Mouse (Mus musculus) liver, embryonic 14.5 days (tissue): ENCODE data around the gene Gab2. TPM values are rescaled to one million over a fixed set of nuclear protein-coding genes. Genes with fewer than 3 reads are reported as not detected.

Experiments
- ATAC-seq: fragments of 200-750 bp; cut with Nextera tagmentation; 2 replicates; pipeline ENCODE4 v1.8.0; 2017; ENCODE audit warnings: moderate number of reproducible peaks, mild to moderate bottlenecking, moderate library complexity; ENCODE audit not compliant: insufficient read depth
- DNase-seq, 3 experiments: peaks; one replicate each; pipeline ENCODE4 v3.0.0-alpha.2; 2012 to 2013; ENCODE audit warnings: low read depth in 3 of 3, low spot score in 3 of 3
- H3K27ac ChIP-seq: fragments of 300-500 bp; sonication (generic); 2 replicates; pipeline ENCODE4 v1.5.1; 2014; ENCODE audit warnings: moderate library complexity, mild to moderate bottlenecking, control low read depth, inconsistent platforms
- H3K27me3 ChIP-seq: fragments of 300-500 bp; sonication (generic); 2 replicates; pipeline ENCODE4 v1.6.1; 2014; ENCODE audit warnings: mild to moderate bottlenecking, low read length, moderate library complexity; ENCODE audit not compliant: control insufficient read depth, insufficient read depth
- H3K36me3 ChIP-seq: fragments of 300-500 bp; sonication (generic); replicated peaks from 2 replicates; pipeline ENCODE4 v1.6.1; 2014; ENCODE audit warnings: low read depth; ENCODE audit not compliant: control insufficient read depth, insufficient read depth
- H3K4me1 ChIP-seq, 2 experiments: fragments of 200-500 bp in 1 of 2; fragments of 300-500 bp in 1 of 2; sonication (generic) in 1 of 2; replicated peaks; 2 replicates each; pipeline ENCODE4 v1.6.1; 2012 to 2014; ENCODE audit warnings: antibody characterized with exemption in 1 of 2, inconsistent platforms in 1 of 2, low read length in 1 of 2; ENCODE audit not compliant: control insufficient read depth in 2 of 2, insufficient read depth in 2 of 2
- H3K4me2 ChIP-seq: fragments of 300-500 bp; sonication (generic); 2 replicates; pipeline ENCODE4 v1.6.1; 2014; ENCODE audit warnings: low read depth, mild to moderate bottlenecking, control low read depth, moderate library complexity
- H3K4me3 ChIP-seq, 2 experiments: fragments of 200-500 bp in 1 of 2; fragments of 300-500 bp in 1 of 2; sonication (generic) in 1 of 2; 2 replicates each; pipeline ENCODE4 v1.5.1; 2012 to 2014; ENCODE audit warnings: low read depth in 2 of 2, low read length in 2 of 2, mild to moderate bottlenecking in 2 of 2, control low read depth in 1 of 2, inconsistent platforms in 1 of 2, moderate library complexity in 1 of 2; ENCODE audit not compliant: insufficient read depth in 1 of 2
- H3K9ac ChIP-seq: fragments of 300-500 bp; sonication (generic); replicated peaks from 2 replicates; pipeline ENCODE4 v1.6.1; 2014; ENCODE audit warnings: mild to moderate bottlenecking, control low read depth, moderate library complexity
- H3K9me3 ChIP-seq: fragments of 300-500 bp; sonication (generic); 2 replicates; pipeline ENCODE4 v1.6.1; 2016; ENCODE audit warnings: low read length, mixed read lengths; ENCODE audit not compliant: control insufficient read depth
- CTCF ChIP-seq: IDR thresholded peaks from 2 replicates; pipeline ENCODE4 v1.5.1; 2016; ENCODE audit warnings: antibody characterized with exemption, low read depth, control low read depth
- EP300 ChIP-seq: IDR thresholded peaks from 2 replicates; pipeline ENCODE4 v1.6.1; 2016; ENCODE audit warnings: antibody characterized with exemption, low read depth
- WGBS: fragments of 180-500 bp; shearing (Covaris S2); extraction: QIAGEN DNeasy Blood & Tissue Kit; methylation state at CpG from one replicate; pipeline ENCODE4 v1.1.7; 2014; ENCODE audit not compliant: insufficient replicate concordance; 5-methylcytosine and 5-hydroxymethylcytosine counted together
- polyA plus RNA-seq, 2 experiments: library from polyadenylated mRNA; depleted of rRNA in 1 of 2; stranded (reverse) in 1 of 2; unstranded in 1 of 2; fragments of >200 nt; fragmentation: Nextera tagmentation in 1 of 2; extraction: Ambion mirVana in 1 of 2; gene quantifications; 2 replicates each; pipeline versions ENCODE4 v1.2.1 to v1.2.3; 2012 to 2014

The Gab2 gene
- polyA plus RNA-seq, 2 experiments, result 1.9 to 2.4 TPM

- TF ChIP-seq EP300 (no peak), CTCF (no peak)
- Histone ChIP-seq H3K27me3 (peaks cover 28% of the 10 kb centered on the region), H3K4me1 (no peaks in the 10 kb centered on the region), H3K9me3 (no peaks in the 10 kb centered on the region), H3K36me3 (no peaks in the 10 kb centered on the region), H3K9ac (no peak overlapping the region), H3K27ac (no peak overlapping the region), H3K4me2 (no peak overlapping the region), H3K4me3 (no peak overlapping the region)
- no peak for DNase-seq
- no peak for ATAC-seq
- WGBS, result 71% methylated on average over 8 of the region's 8 CpGs
Observed at GRCm38 (mm10) chr7:97324342-97324741, 243.0 kb downstream of the Gab2 start.

GRCm38 (mm10) chr7:97325156-97325985 is 244.0 kb downstream of the Gab2 start:
- ATAC-seq, result no peak
- Histone ChIP-seq H3K4me1 (no peaks in the 10 kb centered on the region), H3K9me3 (no peaks in the 10 kb centered on the region), H3K4me3 (no peak overlapping the region), H3K4me2 (no peak overlapping the region), H3K9ac (no peak overlapping the region), H3K36me3 (no peaks in the 10 kb centered on the region), H3K27me3 (peaks cover 28% of the 10 kb centered on the region), H3K27ac (no peak overlapping the region)
- no peak for DNase-seq
- WGBS, result 13% methylated on average over 89 of the region's 96 CpGs
- TF ChIP-seq EP300 (no peak), CTCF (no peak)

GRCm38 (mm10) chr7:97327376-97327775 is 246.0 kb downstream of the Gab2 start:
- ATAC-seq (no peak), DNase-seq (no peak)
- H3K27me3 ChIP-seq, result peaks cover 28% of the 10 kb centered on the region
- no peak overlapping the region for H3K4me2 ChIP-seq
- H3K27ac ChIP-seq, result no peak overlapping the region
- H3K36me3 ChIP-seq, result no peaks in the 10 kb centered on the region
- H3K9me3 ChIP-seq, result no peaks in the 10 kb centered on the region
- peaks cover 0 to 4% of the 10 kb centered on the region in 2 experiments; a peak in 3 of 4 replicates for H3K4me1 ChIP-seq
- TF ChIP-seq EP300 (no peak), CTCF (no peak)
- 67% methylated on average over 4 of the region's 4 CpGs for WGBS
- no peak overlapping the region for H3K4me3 ChIP-seq
- no peak overlapping the region for H3K9ac ChIP-seq

GRCm38 (mm10) chr7:97328891-97329588 is 247.7 kb downstream of the Gab2 start:
- TF ChIP-seq EP300 (no peak), CTCF (no peak)
- H3K4me2 ChIP-seq, result no peak overlapping the region
- no peak overlapping the region for H3K9ac ChIP-seq
- H3K4me1 ChIP-seq, result peaks cover 5 to 9% of the 10 kb centered on the region in 2 experiments
- no peaks in the 10 kb centered on the region for H3K9me3 ChIP-seq
- no peaks in the 10 kb centered on the region for H3K36me3 ChIP-seq
- DNase-seq (no peak), ATAC-seq (no peak)
- no peak overlapping the region for H3K4me3 ChIP-seq
- no peak overlapping the region for H3K27ac ChIP-seq
- 70% methylated on average over 13 of the region's 13 CpGs for WGBS
- peaks cover 28% of the 10 kb centered on the region for H3K27me3 ChIP-seq

- Histone ChIP-seq H3K4me1 (peaks cover 5 to 9% of the 10 kb centered on the region in 2 experiments), H3K36me3 (no peaks in the 10 kb centered on the region), H3K9ac (no peak overlapping the region), H3K27ac (no peak overlapping the region), H3K4me3 (no peak overlapping the region), H3K9me3 (no peaks in the 10 kb centered on the region), H3K4me2 (no peak overlapping the region), H3K27me3 (peaks cover 23% of the 10 kb centered on the region)
- TF ChIP-seq CTCF, result no peak
- no peak for TF ChIP-seq EP300
- DNase-seq (no peak), ATAC-seq (no peak)
- WGBS, result 63% methylated on average over 3 of the region's 3 CpGs
Observed at GRCm38 (mm10) chr7:97329676-97330075, 248.3 kb downstream of the Gab2 start.
